Mouse (Mus musculus): ENCODE measurements around the gene Tnpo2.

The Tnpo2 gene

DNA sequence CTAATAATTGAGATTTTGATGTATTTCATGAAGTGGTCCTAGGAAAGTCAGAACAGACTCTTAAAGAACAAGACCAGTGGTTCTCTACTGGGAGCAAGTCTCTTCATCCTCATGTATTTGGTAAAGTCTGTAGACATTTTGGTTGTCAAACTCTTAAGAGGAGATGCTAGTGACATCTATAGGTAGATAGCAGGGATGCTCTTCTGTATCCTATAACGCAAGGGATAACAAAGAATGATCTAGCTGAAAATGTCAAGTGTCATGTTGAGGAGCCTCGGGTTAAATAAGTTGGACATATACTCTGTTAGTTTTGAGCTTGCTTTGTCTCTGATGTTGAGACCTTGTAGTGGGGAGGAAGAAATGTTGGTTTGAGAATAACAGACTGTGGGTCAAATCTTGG lies 8.8 kb upstream of the Tnpo2 start:
- DNase-seq, result no peak

DNA sequence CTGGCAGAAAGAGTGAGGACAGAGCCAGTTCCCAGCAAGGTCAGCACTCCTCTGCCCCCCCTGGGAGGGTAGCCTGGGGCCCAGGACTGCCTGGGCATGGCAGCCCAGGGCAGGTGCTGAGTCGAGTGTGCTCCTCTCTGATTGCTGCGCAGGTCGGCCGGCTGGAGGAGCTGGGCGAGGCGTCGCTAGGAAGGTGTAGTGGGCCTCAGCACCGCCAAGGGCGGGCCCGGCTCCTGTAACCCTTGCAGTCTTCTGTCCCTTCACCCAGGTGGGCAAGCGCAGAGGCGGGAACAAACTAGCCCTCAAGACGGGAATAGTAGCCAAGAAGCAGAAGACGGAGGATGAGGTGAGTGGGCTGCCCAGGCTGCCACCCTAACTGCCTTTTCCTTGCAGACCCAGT lies 7.4 kb upstream of the Tnpo2 start:
- DNase-seq, result no peak

DNA sequence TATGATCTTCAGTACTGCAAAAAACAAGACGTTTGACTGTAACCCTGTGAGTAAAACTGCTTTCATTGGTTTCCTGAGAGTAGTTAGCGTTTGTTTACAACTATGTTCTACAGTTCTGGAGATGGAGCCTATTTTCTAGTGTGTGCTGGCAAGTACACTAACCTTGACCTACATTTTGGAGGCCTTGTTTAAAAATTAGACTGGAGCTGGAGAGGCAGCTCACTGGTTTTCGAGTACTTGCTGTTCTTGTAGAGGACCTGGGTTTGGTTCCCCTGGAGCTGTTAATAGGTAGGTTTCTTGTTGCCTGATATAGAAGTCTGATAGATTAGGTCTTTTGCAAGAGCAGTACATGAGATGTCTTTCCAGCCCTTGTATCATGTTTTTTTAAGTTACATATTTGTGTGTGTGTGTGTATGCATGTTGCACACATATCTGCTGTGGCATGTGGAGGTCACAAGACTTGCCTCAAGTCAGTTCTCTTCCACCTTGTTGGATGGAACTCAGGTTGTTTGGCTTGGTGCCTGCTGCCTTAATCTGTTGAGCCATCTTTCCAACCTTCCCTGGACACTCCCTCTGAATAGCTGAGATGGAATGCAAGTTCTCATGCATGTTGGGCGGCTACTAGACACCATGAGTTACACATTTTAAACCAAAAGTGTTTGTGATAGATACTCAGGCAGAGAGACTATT lies 3.9 kb upstream of the Tnpo2 start:
- DNase-seq, result no peak

DNA sequence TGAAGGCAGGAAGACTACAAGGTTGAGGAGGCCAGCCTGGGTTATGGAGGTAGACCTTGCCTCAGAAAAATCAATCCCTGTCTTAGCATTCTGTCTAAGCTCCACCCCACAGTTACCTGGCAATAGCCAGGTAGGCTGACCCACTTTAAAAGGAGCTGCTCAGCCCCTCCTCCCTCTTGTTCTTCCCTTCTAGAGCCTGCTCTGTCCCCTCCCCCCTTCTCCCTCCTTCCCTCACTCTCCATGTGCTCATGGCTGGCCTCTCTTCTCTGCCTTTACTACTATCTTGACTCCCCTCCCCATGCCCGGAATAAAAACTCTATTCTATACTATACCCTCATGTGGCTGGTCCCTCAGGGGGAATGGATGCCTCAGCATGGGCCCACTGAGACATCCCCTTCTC lies 2.8 kb upstream of the Tnpo2 start:
- DNase-seq, result no peak

DNA sequence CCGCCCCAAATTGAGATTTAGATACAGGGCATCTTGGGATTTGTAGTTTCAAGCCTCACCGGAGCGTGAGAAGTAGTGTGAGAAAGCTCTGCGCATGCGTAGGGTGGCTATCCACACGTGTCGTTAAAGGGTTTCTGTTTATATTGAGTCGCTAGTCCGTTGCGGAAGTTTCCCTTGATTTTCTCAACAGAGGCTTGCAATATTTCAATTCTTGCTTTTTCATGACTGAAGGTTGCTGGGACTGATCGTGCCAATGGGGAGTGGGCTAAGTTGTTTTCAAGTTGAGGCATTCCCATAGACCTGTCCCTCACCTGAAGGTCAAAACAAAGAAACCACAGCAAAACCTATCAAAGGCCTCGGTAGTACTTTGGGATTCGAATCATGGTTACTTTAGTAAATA lies 2.0 kb upstream of the Tnpo2 start:
- peak; percentile 59 for DNase-seq

DNA sequence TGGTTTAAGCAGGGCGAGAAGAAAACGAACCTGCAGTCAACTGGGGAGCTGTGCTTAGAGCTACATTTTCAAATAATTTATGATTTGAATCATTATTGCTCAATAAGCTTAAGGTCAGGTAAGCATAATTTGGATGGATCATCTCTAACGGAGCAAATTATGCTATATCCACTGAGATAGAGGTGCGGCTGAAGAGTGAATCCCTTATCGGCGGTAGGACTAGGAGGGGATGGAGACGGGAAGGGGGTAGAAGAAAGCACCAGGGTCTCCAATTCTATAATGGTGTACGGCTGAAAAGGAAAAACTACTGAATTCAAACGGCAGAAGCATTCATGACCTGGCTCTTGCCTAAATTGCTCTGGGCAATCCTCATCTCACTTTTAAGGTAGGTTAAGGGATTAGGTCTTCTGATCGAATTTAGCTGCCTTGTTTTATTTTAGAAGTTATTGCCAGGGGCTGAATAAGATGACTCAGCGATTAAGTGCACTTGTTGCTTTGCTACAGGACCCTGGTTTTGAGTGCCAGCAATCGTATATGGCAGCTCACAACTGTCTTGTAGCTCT lies 1.5 kb upstream of the Tnpo2 start:
- no peak for DNase-seq

DNA sequence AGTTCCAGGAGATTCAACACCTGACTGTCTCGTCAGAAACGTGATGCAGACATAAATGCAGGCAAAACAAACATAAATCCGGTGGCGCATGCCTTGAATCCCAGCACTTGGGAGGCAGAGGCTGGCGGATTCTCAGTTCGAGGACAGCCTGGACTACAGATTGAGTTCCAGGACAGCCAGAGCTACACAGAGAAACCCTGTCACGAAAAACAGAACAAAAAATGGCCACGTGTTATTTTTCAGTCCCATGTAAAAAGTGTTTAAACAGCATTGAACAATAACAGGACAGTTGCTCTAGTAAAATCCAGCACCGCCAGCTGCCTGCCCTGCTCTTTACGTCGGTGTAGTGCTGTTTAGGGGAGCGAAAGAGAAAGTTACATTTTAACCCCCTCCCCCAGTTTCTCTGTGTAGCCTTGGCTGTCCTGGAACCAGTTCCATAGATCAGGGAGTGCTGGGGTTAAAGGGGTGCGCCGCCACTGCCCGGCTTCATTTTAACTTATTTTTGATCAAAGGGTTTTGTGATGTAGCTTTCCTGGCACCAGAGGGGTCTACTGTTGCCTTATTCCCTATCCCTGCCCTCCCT lies 896 bp upstream of the Tnpo2 start:
- no peak for DNase-seq

DNA sequence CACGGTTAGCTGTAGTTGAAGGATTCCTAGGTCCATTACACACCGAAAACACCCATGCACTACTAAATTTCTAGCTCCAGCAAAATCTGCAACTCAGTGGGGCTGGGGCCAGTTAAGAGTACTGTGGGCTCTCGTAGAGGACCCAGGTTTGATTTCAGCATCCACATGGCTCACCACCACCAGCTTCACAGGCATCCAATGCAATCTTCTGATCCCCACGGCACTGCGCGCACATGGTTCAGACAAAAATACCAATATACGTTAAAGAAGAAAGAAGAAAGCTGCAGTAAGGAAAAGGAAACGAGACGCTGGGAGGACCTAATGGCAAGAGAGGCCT lies 366 bp upstream of the Tnpo2 start:
- no peak for DNase-seq

DNA sequence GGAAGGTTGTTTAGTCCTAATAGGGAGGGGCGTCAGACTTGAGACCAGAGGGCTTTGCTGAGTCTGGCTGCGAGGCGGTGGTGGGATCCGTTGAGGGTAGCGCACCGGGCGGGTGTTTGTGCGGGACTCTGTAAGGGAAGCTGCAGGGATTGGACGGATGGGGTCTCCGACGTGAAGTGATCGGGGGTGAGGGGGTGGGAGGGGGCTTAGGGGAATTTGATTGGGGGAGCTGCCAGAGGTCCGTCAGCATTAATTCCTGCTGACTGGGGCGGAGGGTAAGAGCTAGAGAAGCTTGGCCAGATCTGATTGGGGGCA lies 608 bp downstream of the Tnpo2 start:
- DNase-seq, result no peak

DNA sequence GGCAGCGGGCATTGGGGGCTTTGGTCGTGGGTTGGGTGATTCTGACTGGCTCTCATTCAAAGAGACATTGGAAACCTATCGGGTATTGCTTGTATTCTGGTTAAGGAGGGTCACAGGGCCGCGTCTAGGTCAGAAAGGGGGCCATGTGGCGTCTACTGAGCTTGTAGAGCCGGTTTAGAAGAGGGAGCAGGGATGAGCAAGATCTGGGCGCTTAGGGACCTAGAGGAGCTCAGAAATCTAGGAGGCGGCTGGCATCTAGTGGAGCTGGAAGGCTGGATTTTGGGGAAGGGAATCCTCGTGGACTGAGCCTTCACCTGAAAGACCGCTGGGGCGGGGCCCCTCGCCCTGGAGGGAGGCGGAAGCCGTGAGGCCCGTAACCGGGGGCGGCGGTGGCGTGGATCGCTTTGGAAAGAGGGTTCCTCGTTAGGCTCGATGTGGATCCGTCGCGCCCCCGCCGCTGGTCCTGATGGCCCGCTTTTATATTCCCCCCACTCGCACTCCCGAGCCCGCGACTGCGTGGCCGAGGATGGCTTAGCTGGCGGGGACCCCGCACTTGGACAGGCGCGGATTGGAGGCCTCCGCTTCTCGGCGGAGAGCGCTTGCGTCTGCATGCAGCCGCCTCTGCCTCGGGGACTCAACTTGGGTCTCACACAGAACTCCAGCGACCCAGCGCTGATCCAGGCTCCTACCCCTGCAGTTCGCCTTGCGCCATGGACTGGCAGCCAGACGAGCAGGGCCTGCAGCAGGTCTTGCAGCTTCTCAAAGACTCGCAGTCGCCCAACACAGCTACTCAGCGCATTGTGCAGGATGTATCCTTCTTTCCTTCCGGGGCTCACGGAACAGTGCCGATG lies 1.2 kb downstream of the Tnpo2 start:
- peak; percentile 36 for DNase-seq

DNA sequence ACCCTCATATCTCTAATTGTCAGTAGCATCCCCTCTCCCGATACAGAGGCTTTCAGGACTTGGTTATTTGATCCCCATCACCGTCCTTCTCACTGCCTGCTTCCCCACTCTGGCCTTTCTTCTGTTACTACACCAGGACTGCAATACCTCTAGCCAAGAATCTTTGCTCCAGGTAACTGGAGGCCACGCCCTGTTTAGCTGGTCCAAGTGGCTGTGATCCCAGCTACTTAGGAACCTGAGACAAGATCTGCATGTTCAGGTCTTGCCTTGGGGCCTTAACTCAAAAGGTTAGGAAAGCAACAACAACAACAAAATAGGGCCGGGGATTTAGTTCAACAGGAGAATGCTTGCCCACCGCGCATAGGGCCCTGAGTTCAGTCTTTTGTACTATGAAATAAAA lies 6.9 kb downstream of the Tnpo2 start:
- DNase-seq, result no peak

DNA sequence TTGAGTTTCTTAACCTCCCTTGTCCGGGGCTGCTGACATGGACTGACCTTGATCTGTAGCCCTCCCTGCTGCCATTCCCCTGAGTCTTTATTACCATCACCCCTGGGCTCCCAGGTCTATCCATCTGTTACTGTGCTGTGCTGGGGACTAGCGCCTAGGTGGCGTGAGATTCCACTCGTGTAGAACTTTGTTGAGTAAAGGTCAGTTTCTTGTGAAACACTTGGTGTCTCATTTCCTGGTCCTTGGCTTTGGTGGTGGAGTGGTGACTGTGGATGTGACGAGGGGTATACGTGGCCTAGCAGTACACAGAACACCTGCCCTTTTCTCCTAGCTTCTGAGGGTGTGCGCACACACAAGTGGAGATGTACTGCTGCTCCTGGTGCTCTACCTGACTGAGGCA lies 20.7 kb downstream of the Tnpo2 start:
- DNase-seq, result no peak

DNA sequence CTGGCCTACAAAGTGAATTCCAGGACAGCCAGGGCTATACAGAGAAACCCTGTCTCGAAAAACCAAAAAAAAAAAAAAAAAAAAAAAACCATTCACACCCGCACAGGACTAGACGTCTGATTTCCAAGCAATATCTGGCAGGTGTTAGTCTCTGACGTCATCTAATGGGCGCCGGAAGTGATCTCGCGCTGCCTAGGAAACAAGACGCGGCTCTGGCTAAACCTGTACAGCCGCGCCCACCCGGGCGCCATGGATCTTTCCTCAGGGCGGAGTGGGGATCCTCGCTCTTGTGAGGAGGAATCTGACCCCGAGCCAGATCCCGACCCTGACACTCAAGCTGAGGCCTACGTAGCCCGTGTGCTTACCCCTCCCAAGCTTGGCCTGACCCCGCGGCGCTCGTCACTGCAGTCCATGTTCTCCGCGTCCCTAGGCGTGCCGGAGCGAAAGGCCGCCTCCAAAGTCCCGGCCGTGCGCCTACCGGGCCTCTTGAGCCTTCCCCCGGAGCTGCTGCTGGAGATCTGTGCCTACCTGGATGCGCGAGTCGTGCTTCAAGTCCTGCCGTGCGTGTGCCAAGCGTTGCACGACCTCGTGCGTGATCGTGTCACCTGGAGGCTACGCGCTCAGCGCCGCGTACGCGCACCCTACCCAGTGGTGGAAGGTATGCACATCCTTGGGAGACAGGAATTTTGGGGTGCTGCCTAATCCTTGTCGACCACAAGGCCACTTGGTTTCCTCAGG lies 23.3 kb downstream of the Tnpo2 start, which contains the start of gene Fbxw9:
Gene Fbxw9 (plus strand): TSS at position 177 of the 738 bp plus-strand sequence.
- DNase-seq, result peak; percentile 85

DNA sequence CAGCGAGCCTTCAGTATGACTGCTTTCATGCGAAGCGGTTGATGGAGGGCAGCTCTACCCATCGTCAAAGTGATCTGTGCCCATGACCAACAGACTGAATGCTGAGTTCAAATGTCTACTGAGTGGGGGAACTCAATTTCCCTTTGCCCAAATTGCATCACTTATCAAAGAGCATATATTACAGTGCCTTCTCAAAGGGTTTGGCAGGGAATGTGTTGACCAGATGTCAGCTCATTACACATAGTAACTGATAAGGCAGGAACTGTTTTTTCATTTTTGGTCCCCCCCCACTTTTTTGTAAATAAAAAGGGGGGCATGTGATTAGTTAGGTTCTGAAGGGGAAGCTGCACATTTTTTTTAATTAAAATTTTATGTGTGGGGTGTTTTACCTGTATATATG lies 25.9 kb downstream of the Tnpo2 start:
- no peak for DNase-seq

DNA sequence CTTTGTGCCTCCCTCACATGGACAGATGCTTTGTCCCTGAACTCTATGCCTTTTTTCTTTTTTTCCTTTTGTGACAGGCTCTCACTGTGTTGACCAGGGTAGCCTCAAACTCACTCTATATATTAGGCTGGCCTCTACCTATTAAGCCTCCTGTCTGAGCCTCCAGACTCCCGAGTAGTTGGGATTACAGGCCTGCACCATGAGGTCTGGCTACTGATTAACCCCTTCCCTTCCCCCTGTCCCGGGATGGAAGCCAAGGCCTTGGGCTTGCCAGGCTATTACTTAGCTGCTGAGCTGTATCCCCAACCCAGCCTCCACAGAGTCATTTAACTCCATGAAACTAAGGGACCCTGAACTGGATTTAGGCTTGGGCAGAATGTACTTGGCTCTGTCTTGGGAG lies 28.5 kb downstream of the Tnpo2 start:
- DNase-seq, result no peak

DNA sequence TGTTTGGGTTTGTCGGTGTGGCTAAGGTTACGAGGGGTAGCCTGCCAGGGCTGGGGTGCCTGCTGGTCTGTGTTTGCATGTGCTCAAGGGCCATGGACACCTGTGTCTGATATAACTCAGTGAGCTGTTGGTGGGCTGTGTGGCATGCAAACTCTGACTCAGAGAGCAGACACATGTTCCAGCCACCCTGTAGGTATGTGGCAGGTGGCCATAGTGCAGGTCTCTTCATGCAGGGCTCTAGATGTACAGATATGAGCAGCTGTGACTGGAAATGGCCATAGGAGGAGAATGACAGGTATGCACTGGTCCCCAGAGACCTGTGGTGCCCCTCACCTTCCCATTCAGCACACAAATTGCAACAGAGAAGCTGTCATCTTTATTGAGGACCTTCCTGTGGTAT lies 30.4 kb downstream of the Tnpo2 start:
- DNase-seq, result no peak

DNA sequence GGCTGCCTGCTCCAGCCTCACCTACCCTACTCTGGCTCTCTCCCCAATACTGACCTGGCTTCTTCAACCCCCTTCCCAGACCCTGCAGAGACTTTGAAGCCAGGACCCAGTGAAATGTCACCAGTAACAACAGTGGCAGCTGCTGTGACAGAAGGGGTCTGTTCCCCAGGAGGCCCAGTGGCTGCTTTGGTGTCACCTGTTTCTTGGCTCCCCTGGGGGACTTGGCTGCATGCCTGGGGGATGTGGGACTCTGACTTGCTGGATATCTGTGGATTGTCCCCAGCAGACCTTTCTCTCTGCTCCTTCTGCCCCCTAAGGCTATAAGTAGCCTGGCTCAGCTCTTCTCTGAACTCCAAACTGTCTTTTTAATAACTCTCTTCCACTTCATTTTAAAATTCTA lies 31.3 kb downstream of the Tnpo2 start, which contains the start of gene Gm5741:
Gene Gm5741 (minus strand): TSS at position 1 of the 400 bp plus-strand sequence.
- no peak for DNase-seq

DNA sequence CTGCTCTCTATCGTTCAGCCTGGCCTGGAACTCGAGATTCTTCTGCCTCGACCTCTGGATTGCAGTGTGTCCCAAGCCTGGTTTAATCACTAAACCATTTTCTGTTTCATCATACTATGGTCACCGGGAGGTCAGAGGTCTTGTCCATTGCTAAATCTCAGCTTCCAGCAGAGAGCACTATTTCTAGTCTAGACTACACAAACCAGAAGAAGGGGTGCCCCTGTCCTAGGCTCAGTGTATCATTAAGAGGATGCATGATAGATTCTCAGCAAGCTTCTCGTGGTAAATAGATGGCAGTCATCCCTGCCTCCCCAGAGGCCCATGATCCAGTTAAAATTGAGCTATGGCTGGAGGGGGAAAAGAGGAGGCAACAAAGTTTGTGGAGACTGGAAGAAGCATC lies 34.3 kb downstream of the Tnpo2 start:
- DNase-seq, result no peak

DNA sequence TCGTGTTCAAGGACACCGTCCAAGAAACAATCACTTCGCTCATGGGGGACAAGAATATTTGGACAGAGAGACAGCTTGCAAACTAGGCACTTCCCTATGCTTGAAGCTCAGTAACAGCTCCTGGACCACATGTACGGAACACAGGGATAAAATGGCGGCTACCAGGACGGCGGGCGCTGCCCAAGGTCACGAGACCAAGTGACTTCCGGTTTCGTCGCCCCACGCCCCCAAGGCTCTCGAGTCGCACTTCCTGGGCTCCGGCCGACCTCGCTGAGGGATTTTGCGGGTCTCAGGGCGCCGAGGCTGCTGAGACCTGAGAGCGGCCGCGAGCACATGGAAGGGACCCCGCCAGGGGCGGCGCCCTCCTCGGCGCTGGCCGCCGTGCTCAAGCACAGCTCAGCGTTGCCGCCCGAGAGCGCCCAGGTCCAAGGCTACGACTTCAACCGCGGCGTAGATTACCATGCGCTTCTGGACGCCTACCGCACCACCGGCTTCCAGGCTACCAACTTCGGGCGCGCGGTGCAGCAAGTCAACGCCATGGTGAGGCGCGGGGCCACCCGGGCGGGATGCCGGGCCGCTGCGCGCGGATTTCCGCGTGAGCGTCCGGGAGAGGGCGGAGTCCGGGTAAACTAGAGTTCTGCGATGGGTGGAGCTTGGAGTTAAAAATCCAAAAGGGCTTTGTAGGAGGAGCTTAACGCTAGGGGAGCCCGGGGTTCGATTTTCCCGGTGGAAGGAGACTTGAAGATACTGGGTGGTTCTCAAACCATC lies 35.0 kb downstream of the Tnpo2 start, which contains the start of gene Dhps:
Gene Dhps (plus strand): TSS at position 244 of the 768 bp plus-strand sequence.
- peak; percentile 88 for DNase-seq

DNA sequence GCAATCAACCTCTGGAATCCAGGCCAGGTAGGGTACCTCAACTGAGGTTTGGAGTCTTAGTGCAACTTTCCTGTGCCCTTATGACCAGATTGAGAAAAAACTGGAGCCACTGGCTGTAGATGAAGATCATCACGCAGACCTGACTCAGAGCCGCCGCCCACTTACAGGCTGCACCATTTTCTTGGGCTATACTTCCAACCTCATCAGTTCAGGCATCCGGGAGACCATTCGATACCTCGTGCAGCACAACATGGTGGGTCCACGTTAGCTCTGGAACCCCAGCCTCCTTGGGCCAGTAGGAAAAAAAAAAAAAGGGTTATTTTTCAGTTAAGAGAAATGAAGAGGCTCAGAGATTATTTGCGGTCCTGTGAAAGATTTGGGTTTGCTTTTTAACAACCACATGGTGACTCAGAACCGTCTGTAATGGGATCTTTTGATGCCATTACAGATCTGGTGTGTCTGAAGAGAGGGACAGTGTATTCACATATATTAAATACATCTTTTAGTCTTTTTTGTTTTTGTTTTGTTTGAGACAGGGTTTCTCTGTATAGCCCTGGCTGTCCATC lies 35.7 kb downstream of the Tnpo2 start:
- no peak for DNase-seq

DNA sequence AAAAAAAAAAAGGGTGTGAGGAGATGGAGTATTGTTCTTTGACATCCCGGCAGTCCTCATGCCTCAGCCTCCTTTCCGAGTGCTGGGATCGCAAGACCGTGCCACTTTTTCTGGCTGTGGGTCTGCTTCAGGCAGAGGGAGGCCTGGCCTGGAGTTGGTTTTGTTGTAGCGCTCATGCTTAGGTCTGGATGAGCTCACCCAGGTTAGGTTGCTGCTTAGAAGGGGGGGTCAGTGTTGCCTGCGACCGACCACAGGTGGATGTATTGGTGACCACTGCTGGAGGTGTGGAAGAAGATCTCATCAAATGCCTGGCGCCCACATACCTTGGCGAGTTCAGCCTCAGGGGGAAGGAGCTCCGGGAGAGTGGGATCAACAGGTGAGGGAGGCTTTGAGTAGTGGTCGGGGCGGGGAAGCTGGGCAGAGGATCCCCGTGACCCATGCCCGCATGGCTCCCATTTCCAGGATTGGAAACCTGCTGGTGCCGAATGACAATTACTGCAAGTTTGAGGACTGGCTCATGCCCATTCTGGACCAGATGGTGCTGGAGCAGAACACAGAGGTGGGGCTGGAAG lies 36.4 kb downstream of the Tnpo2 start:
- DNase-seq, result no peak

DNA sequence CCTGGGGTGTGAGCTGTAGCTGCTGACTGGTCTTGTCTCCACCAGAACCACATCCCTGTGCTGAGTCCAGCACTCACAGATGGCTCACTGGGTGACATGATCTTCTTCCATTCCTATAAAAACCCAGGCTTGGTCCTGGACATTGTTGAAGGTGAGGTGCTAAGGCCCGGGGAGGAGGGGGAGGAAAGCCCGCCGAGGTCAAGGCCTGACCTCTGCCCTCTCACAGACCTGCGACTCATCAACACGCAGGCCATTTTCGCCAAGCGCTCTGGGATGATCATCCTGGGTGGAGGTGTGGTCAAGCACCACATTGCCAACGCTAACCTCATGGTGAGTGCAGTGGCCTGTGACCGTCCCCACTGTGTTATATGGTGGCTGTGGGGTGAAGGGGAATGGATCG lies 37.5 kb downstream of the Tnpo2 start:
- DNase-seq, result no peak

Measured in cerebellum, adult 11 months (tissue).